11 mouse cellular contexts compared by ENCODE assay signal in the genomic region with DNA sequence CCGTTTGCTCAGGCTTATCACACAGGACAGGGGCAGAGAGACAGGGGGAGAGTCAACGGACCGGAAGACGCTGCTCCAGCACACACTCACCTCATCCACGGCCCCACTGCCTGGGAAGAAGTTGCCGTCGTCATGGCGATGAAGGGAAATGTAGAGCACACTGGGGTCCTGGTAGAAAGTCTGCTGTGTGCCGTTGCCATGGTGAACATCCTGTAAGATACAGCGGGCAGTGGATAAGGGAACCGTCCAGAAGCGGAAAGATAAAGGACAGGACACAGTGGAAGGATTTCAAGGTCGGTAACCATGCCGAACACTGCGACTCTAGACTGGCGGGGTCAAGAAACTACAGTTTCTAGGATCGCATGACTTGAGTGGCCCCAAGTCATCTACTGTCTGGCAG. TPM values are rescaled to one million over a fixed set of nuclear protein-coding genes. Genes with fewer than 3 reads are reported as not detected.
DNase-seq lines count a peak whose midpoint lies in the region; ATAC-seq lines count a peak whose summit lies in the region.
"Had no signal": no experiment of that assay in that cellular context is flagged by ENCODE, and none has a peak within 500 bp of the region (broad histone marks: within the 10 kb centered on the region; RNA-seq: fewer than 3 reads in every experiment).

No protein-coding gene starts in this region.

- ATAC-seq in hindbrain, embryonic 15.5 days (ENCODE audit: low FRiP score, low read depth) = peak; percentile 62
- ATAC-seq in midbrain, embryonic 14.5 days (ENCODE audit: low FRiP score, low TSS enrichment) = 0 out of 2 replicates have a peak, but pooled peaks have one; percentile 47
- no peak for ATAC-seq in megakaryocyte progenitor cell, adult 5-6 weeks (replicated peaks; ENCODE audit: poor library complexity)

- peaks cover 32% of the 10 kb centered on the region for H3K4me1 ChIP-seq in hindbrain, embryonic 15.5 days (replicated peaks)
- peaks cover 20% of the 10 kb centered on the region for H3K4me1 ChIP-seq in midbrain, embryonic 14.5 days (ENCODE audit: control insufficient read depth, insufficient read depth, low read length)

- 0 out of 2 replicates have a peak overlapping the region, but pooled peaks have one; percentile 6 for H3K4me2 ChIP-seq in hindbrain, embryonic 15.5 days
- peak overlapping the region; percentile 21; the same call in 1 of the 2 replicates for H3K4me2 ChIP-seq in midbrain, embryonic 14.5 days (ENCODE audit: low read length)
- H3K4me2 ChIP-seq: limb, embryonic 13.5 days had no signal

- no peaks in the 10 kb centered on the region for H3K9me3 ChIP-seq in hindbrain, embryonic 15.5 days
- no peaks in the 10 kb centered on the region for H3K9me3 ChIP-seq in midbrain, embryonic 14.5 days (ENCODE audit: control insufficient read depth, low read length)
- H3K9me3 ChIP-seq: limb, embryonic 13.5 days had no signal

- peak overlapping the region; percentile 36 for H3K27ac ChIP-seq in hindbrain, embryonic 15.5 days (replicated peaks)
- H3K27ac ChIP-seq in midbrain, embryonic 14.5 days (replicated peaks; ENCODE audit: low read depth, low read length) = peak overlapping the region; percentile 27
- H3K27ac ChIP-seq: limb, embryonic 13.5 days had no signal

- H3K9ac ChIP-seq in hindbrain, embryonic 15.5 days = no peak overlapping the region
- no peak overlapping the region for H3K9ac ChIP-seq in midbrain, embryonic 14.5 days (replicated peaks; ENCODE audit: low read length)
- H3K9ac ChIP-seq: limb, embryonic 13.5 days had no signal

- H3K27me3 ChIP-seq in hindbrain, embryonic 15.5 days = no peaks in the 10 kb centered on the region
- no peaks in the 10 kb centered on the region for H3K27me3 ChIP-seq in midbrain, embryonic 14.5 days (ENCODE audit: control insufficient read depth, insufficient read depth, low read length)
- H3K27me3 ChIP-seq: limb, embryonic 13.5 days had no signal

- DNase-seq in embryo, embryonic 10 days (ENCODE audit: low spot score) = peak; percentile 81
- no peak for DNase-seq in embryo, embryonic 9.5 days (ENCODE audit: extremely low spot score)
- peak; percentile 46 for DNase-seq in brain, embryonic 18.5 days (ENCODE audit: low read depth, low spot score)
- peak; percentile 82 for DNase-seq in midbrain, embryonic 14.5 days
- no peak for DNase-seq in B cell, adult 2 months
- DNase-seq in left cerebral cortex, adult 9 months (ENCODE audit: low spot score in 2 of 2) = no peak
- DNase-seq: cerebellum, adult 11-12 months; heart, adult 11 months had no signal

- H3K4me3 ChIP-seq in hindbrain, embryonic 15.5 days = no peak overlapping the region
- H3K4me3 ChIP-seq in midbrain, embryonic 14.5 days (replicated peaks; ENCODE audit: low read depth, low read length) = no peak overlapping the region
- H3K4me3 ChIP-seq: limb, embryonic 13.5 days had no signal

- peaks cover 32% of the 10 kb centered on the region for H3K36me3 ChIP-seq in hindbrain, embryonic 15.5 days
- peaks cover 75% of the 10 kb centered on the region for H3K36me3 ChIP-seq in midbrain, embryonic 14.5 days (ENCODE audit: control insufficient read depth, insufficient read depth, low read length)

- WGBS in hindbrain, embryonic 15.5 days = 15% methylated on average over 17 of the region's 17 CpGs
- 8% methylated on average over 17 of the region's 17 CpGs for WGBS in midbrain, embryonic 14.5 days

RNA-seq across cellular contexts. Expression of a gene that starts 19.8 kb away (rescaled TPM):
- 93.1 and 97.5 TPM in 2 replicates for polyA plus RNA-seq in hindbrain, embryonic 15.5 days (2015; fragmentation: Nextera tagmentation; extraction: Ambion mirVana)
- polyA plus RNA-seq in midbrain, embryonic 14.5 days (2014; fragmentation: Nextera tagmentation; extraction: Ambion mirVana) = 72.9 and 100 TPM in 2 replicates
- 83.0 and 94.4 TPM in 2 replicates for total RNA-seq in megakaryocyte progenitor cell, adult 5-6 weeks (2015)
- 62.7 and 70.0 TPM in 2 replicates for total RNA-seq in megakaryocyte progenitor cell, adult 5-6 weeks (2017)

RNA-seq across cellular contexts. Expression of a gene that starts 30.4 kb away (rescaled TPM):
- 15.3 and 15.5 TPM in 2 replicates for polyA plus RNA-seq in hindbrain, embryonic 15.5 days (2015; fragmentation: Nextera tagmentation; extraction: Ambion mirVana)
- 7.2 and 8.8 TPM in 2 replicates for polyA plus RNA-seq in midbrain, embryonic 14.5 days (2014; fragmentation: Nextera tagmentation; extraction: Ambion mirVana)
- 4.0 and 4.5 TPM in 2 replicates for total RNA-seq in megakaryocyte progenitor cell, adult 5-6 weeks (2015)
- 11.7 and 12.0 TPM in 2 replicates for total RNA-seq in megakaryocyte progenitor cell, adult 5-6 weeks (2017)

RNA-seq across cellular contexts. Expression of a gene that starts 46.2 kb away (rescaled TPM):
- polyA plus RNA-seq in hindbrain, embryonic 15.5 days (2015; fragmentation: Nextera tagmentation; extraction: Ambion mirVana) = 25.5 and 28.1 TPM in 2 replicates
- 29.8 and 30.5 TPM in 2 replicates for polyA plus RNA-seq in midbrain, embryonic 14.5 days (2014; fragmentation: Nextera tagmentation; extraction: Ambion mirVana)
- total RNA-seq in megakaryocyte progenitor cell, adult 5-6 weeks (2015) = 22.1 and 29.2 TPM in 2 replicates
- 12.6 and 14.0 TPM in 2 replicates for total RNA-seq in megakaryocyte progenitor cell, adult 5-6 weeks (2017)

Comparison
In these comparisons a context has a peak if more than half of its experiments do, and no peak if none do; other contexts are left out.
1. DNase-seq: peak in embryo, embryonic 10 days (single experiment), brain, embryonic 18.5 days (single experiment) and midbrain, embryonic 14.5 days (single experiment); none in embryo, embryonic 9.5 days (single experiment), B cell, adult 2 months (0 of 2) and left cerebral cortex, adult 9 months (0 of 2).